Mouse (Mus musculus) embryonic fibroblast, embryonic 13.5 days (primary cell): ENCODE data around the gene Atg9a.

ENCODE experiments used
- CTCF ChIP-seq: IDR thresholded peaks from 2 replicates; pipeline ENCODE4 v1.5.1; 2011; ENCODE audit warnings: mild to moderate bottlenecking, control low read depth, low read length, moderate library complexity, borderline replicate concordance; ENCODE audit not compliant: insufficient read depth
- POLR2A ChIP-seq: IDR thresholded peaks from 2 replicates; pipeline ENCODE4 v1.6.1; 2011; ENCODE audit warnings: low read depth, mild to moderate bottlenecking, control low read depth, low read length, moderate library complexity

DNA sequence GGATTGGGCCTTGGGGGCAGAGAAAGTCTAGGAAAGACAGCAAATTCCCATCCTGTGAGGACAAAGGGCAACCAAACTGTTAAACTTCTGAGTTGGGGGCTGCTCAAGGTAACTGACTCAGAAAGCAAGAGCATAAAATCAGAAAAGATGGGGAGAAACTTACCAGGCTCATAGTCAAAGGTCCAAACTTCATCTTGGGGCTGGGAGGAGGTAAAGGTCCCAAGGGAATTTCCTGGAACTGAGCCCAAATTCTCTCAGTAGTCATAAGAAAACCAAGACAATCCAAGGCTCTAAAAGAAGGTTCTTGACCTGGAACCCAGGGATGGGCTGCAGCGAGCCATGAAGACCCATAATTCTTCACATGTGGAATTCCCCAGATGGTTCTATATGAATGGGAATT, 9.2 kb upstream of the Atg9a start:
- TF ChIP-seq CTCF = no peak
- no peak for TF ChIP-seq POLR2A
